In the genomic region with DNA sequence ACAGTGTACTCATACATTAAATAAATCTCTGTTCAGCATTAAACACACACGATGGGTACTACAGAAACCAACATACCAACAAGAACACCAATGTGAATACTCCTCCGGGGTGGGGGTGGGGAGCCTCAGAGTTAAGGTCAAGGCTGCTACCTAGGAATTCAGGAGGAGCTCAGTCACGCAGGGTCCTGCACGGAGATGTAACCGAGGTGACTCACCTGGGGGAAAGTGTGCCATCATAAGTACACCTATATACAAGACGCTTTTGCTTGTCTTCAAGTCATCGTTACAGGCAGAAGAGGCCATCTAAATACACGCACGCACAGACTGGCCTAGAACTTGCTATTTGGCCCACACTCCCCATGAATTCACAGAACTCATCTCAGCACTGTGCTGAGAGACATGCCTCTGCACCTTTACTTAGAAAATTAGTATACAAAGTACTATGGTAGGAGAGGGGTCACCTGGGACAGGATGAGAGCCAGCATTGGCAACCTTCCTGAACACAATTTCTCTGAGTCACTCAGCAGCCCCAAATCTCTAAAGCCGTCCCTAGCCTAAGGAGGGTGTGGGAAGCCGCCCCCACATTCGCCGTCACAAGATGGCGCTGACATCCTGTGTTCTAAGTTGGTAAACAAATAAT, we compare ENCODE assay signal across 8 mouse cellular contexts. TPM values are rescaled to one million over a fixed set of nuclear protein-coding genes. Genes with fewer than 3 reads are reported as not detected.
DNase-seq lines count a peak whose midpoint lies in the region; ATAC-seq and TF ChIP-seq lines count a peak whose summit lies in the region.

No protein-coding gene starts in this region.

- H3K9me3 ChIP-seq in neural tube, embryonic 11.5 days (ENCODE audit: control insufficient read depth, low read length), result no peaks in the 10 kb centered on the region
- no peaks in the 10 kb centered on the region for H3K9me3 ChIP-seq in heart, embryonic 12.5 days (replicated peaks)
- no peaks in the 10 kb centered on the region for H3K9me3 ChIP-seq in kidney, embryonic 14.5 days (ENCODE audit: control insufficient read depth, low read length)
- no peaks in the 10 kb centered on the region for H3K9me3 ChIP-seq in lung, postnatal 0 days (ENCODE audit: low read length)
- no peaks in the 10 kb centered on the region for H3K9me3 ChIP-seq in stomach, embryonic 14.5 days (ENCODE audit: control insufficient read depth, low read depth, low read length)

- no peak overlapping the region for H3K9ac ChIP-seq in neural tube, embryonic 11.5 days (ENCODE audit: low read length)
- H3K9ac ChIP-seq in heart, embryonic 12.5 days, result peak overlapping the region; percentile 46; the same call in 1 of the 2 replicates
- H3K9ac ChIP-seq in kidney, embryonic 14.5 days (ENCODE audit: low read depth, low read length), result no peak overlapping the region
- no peak overlapping the region for H3K9ac ChIP-seq in lung, postnatal 0 days (replicated peaks; ENCODE audit: low read depth)
- no peak overlapping the region for H3K9ac ChIP-seq in stomach, embryonic 14.5 days (replicated peaks; ENCODE audit: low read depth, low read length)

- TF ChIP-seq EP300 in lung, postnatal 0 days (IDR thresholded peaks at IDR 0.05), result no peak

- TF ChIP-seq CTCF in lung, postnatal 0 days (IDR thresholded peaks at IDR 0.05), result no peak

- ATAC-seq in neural tube, embryonic 11.5 days (ENCODE audit: insufficient read depth, low FRiP score, low TSS enrichment), result no peak
- peak; percentile 76 for ATAC-seq in heart, embryonic 12.5 days (ENCODE audit: insufficient number of reproducible peaks, low FRiP score)
- peak; percentile 8; the same call in 1 of the 2 replicates for ATAC-seq in kidney, embryonic 14.5 days (ENCODE audit: low FRiP score, low TSS enrichment)
- peak; percentile 85 for ATAC-seq in lung, postnatal 0 days
- peak; percentile 33; the same call in 1 of the 2 replicates for ATAC-seq in stomach, embryonic 14.5 days (ENCODE audit: insufficient number of reproducible peaks, insufficient read depth, low FRiP score, low read depth)

- H3K4me1 ChIP-seq in neural tube, embryonic 11.5 days (ENCODE audit: control insufficient read depth, insufficient read depth, low read length), result peaks cover 17% of the 10 kb centered on the region
- peaks cover 31% of the 10 kb centered on the region for H3K4me1 ChIP-seq in heart, embryonic 12.5 days (replicated peaks)
- peaks cover 19% of the 10 kb centered on the region for H3K4me1 ChIP-seq in kidney, embryonic 14.5 days (ENCODE audit: control insufficient read depth, insufficient read depth, low read length)
- no peaks in the 10 kb centered on the region for H3K4me1 ChIP-seq in lung, postnatal 0 days (ENCODE audit: insufficient read depth, low read depth, low read length)
- H3K4me1 ChIP-seq in stomach, embryonic 14.5 days (ENCODE audit: control insufficient read depth, insufficient read depth, low read length), result peaks cover 11% of the 10 kb centered on the region

- no peak overlapping the region for H3K4me3 ChIP-seq in neural tube, embryonic 11.5 days (ENCODE audit: low read depth, low read length)
- no peak overlapping the region; the same call in 1 of the 2 replicates for H3K4me3 ChIP-seq in heart, embryonic 12.5 days
- no peak overlapping the region for H3K4me3 ChIP-seq in kidney, embryonic 14.5 days (ENCODE audit: low read length)
- H3K4me3 ChIP-seq in lung, postnatal 0 days (ENCODE audit: low read depth, low read length), result no peak overlapping the region
- H3K4me3 ChIP-seq in stomach, embryonic 14.5 days (ENCODE audit: low read depth, low read length), result no peak overlapping the region

- H3K27ac ChIP-seq in neural tube, embryonic 11.5 days (ENCODE audit: low read depth, low read length), result no peak overlapping the region
- peak overlapping the region; percentile 54; the same call in 1 of the 2 replicates for H3K27ac ChIP-seq in heart, embryonic 12.5 days (ENCODE audit: poor library complexity, severe bottlenecking)
- H3K27ac ChIP-seq in kidney, embryonic 14.5 days (ENCODE audit: low read depth, low read length), result peak overlapping the region; percentile 14; the same call in 1 of the 2 replicates
- peak overlapping the region; percentile 68 for H3K27ac ChIP-seq in lung, postnatal 0 days (ENCODE audit: low read length)
- no peak overlapping the region for H3K27ac ChIP-seq in stomach, embryonic 14.5 days (ENCODE audit: low read length)

- H3K27me3 ChIP-seq in neural tube, embryonic 11.5 days (ENCODE audit: control insufficient read depth, insufficient read depth, low read length), result no peaks in the 10 kb centered on the region
- H3K27me3 ChIP-seq in heart, embryonic 12.5 days (replicated peaks), result no peaks in the 10 kb centered on the region
- no peaks in the 10 kb centered on the region for H3K27me3 ChIP-seq in kidney, embryonic 14.5 days (ENCODE audit: control insufficient read depth, insufficient read depth, low read length)
- no peaks in the 10 kb centered on the region for H3K27me3 ChIP-seq in lung, postnatal 0 days (replicated peaks; ENCODE audit: insufficient read depth, low read length)
- H3K27me3 ChIP-seq in stomach, embryonic 14.5 days (ENCODE audit: control insufficient read depth, insufficient read depth, low read length), result no peaks in the 10 kb centered on the region

- no peaks in the 10 kb centered on the region for H3K36me3 ChIP-seq in neural tube, embryonic 11.5 days (ENCODE audit: control insufficient read depth, insufficient read depth, low read length)
- H3K36me3 ChIP-seq in heart, embryonic 12.5 days, result no peaks in the 10 kb centered on the region
- no peaks in the 10 kb centered on the region for H3K36me3 ChIP-seq in kidney, embryonic 14.5 days (ENCODE audit: control insufficient read depth, insufficient read depth, low read length)
- no peaks in the 10 kb centered on the region for H3K36me3 ChIP-seq in lung, postnatal 0 days (ENCODE audit: insufficient read depth, low read length)
- no peaks in the 10 kb centered on the region for H3K36me3 ChIP-seq in stomach, embryonic 14.5 days (ENCODE audit: control insufficient read depth, insufficient read depth, low read length)

- DNase-seq in neural tube, embryonic 11.5 days (ENCODE audit: low spot score), result no peak
- no peak for DNase-seq in neural tube, embryonic 10.5 days (ENCODE audit: extremely low spot score, low spot score)
- peak; percentile 45 for DNase-seq in embryo, embryonic 10.5 days (ENCODE audit: low spot score)
- peak; percentile 82 for DNase-seq in lung, postnatal 0 days (ENCODE audit: low spot score)
- DNase-seq in frontal cortex, postnatal 14 days (ENCODE audit: low spot score in 2 of 2), result no peak

- WGBS in neural tube, embryonic 11.5 days, result 68% methylated on average over 14 of the region's 14 CpGs
- 66% methylated on average over 14 of the region's 14 CpGs for WGBS in heart, embryonic 12.5 days
- WGBS in kidney, embryonic 14.5 days, result 65% methylated on average over 14 of the region's 14 CpGs
- 57% methylated on average over 14 of the region's 14 CpGs for WGBS in lung, postnatal 0 days
- WGBS in stomach, embryonic 14.5 days, result 65% methylated on average over 14 of the region's 14 CpGs

- H3K4me2 ChIP-seq in neural tube, embryonic 11.5 days (ENCODE audit: low read depth), result 0 out of 2 replicates have a peak overlapping the region, but pooled peaks have one; percentile 12
- peak overlapping the region; percentile 46 for H3K4me2 ChIP-seq in heart, embryonic 12.5 days
- H3K4me2 ChIP-seq in kidney, embryonic 14.5 days (replicated peaks; ENCODE audit: low read depth, low read length), result no peak overlapping the region; the same call in 1 of the 2 replicates
- peak overlapping the region; percentile 25; the same call in 1 of the 2 replicates for H3K4me2 ChIP-seq in lung, postnatal 0 days (replicated peaks; ENCODE audit: low read depth, low read length)
- no peak overlapping the region for H3K4me2 ChIP-seq in stomach, embryonic 14.5 days (replicated peaks; ENCODE audit: low read depth, low read length)

RNA-seq across cellular contexts. Expression of a gene that starts 23.9 kb away (rescaled TPM):
- 31.1 and 34.6 TPM in 2 replicates for polyA plus RNA-seq in neural tube, embryonic 11.5 days (2014; fragmentation: Nextera tagmentation; extraction: Ambion mirVana)
- polyA plus RNA-seq in heart, embryonic 12.5 days (2016; fragmentation: Nextera tagmentation; extraction: Ambion mirVana), result 11.0 and 12.3 TPM in 2 replicates
- polyA plus RNA-seq in kidney, embryonic 14.5 days (2014; fragmentation: Nextera tagmentation; extraction: Ambion mirVana), result 9.1 and 14.1 TPM in 2 replicates
- 1.4 and 1.8 TPM in 2 replicates for polyA plus RNA-seq in lung, postnatal 0 days (2015; fragmentation: Nextera tagmentation; extraction: Ambion mirVana)
- 9.8 and 12.8 TPM in 2 replicates for polyA plus RNA-seq in stomach, embryonic 14.5 days (2014; fragmentation: Nextera tagmentation; extraction: Ambion mirVana)

RNA-seq across cellular contexts. Expression of a gene that starts 44.9 kb away (rescaled TPM):
- polyA plus RNA-seq in neural tube, embryonic 11.5 days (2014; fragmentation: Nextera tagmentation; extraction: Ambion mirVana), result 90.3 and 92.4 TPM in 2 replicates
- polyA plus RNA-seq in heart, embryonic 12.5 days (2016; fragmentation: Nextera tagmentation; extraction: Ambion mirVana), result 33.7 and 34.2 TPM in 2 replicates
- polyA plus RNA-seq in kidney, embryonic 14.5 days (2014; fragmentation: Nextera tagmentation; extraction: Ambion mirVana), result 79.7 and 80.8 TPM in 2 replicates
- polyA plus RNA-seq in lung, postnatal 0 days (2015; fragmentation: Nextera tagmentation; extraction: Ambion mirVana), result 50.4 and 56.6 TPM in 2 replicates
- polyA plus RNA-seq in stomach, embryonic 14.5 days (2014; fragmentation: Nextera tagmentation; extraction: Ambion mirVana), result 56.1 and 60.7 TPM in 2 replicates

RNA-seq across cellular contexts. Expression of a gene that starts 53.8 kb away (rescaled TPM):
- 2.5 and 3.1 TPM in 2 replicates for polyA plus RNA-seq in neural tube, embryonic 11.5 days (2014; fragmentation: Nextera tagmentation; extraction: Ambion mirVana)
- polyA plus RNA-seq in heart, embryonic 12.5 days (2016; fragmentation: Nextera tagmentation; extraction: Ambion mirVana), result 0.15 and 0.40 TPM in 2 replicates
- 1.2 and 1.8 TPM in 2 replicates for polyA plus RNA-seq in kidney, embryonic 14.5 days (2014; fragmentation: Nextera tagmentation; extraction: Ambion mirVana)
- polyA plus RNA-seq in lung, postnatal 0 days (2015; fragmentation: Nextera tagmentation; extraction: Ambion mirVana), result 39.8 and 44.9 TPM in 2 replicates
- polyA plus RNA-seq in stomach, embryonic 14.5 days (2014; fragmentation: Nextera tagmentation; extraction: Ambion mirVana), result 0.17 and 0.34 TPM in 2 replicates

Comparison
In these comparisons a context has a peak if more than half of its experiments do, and no peak if none do; other contexts are left out.
1. DNase-seq: peak in embryo, embryonic 10.5 days (single experiment) and lung, postnatal 0 days (single experiment); none in neural tube, embryonic 11.5 days (single experiment), neural tube, embryonic 10.5 days (single experiment) and frontal cortex, postnatal 14 days (0 of 2).
2. H3K27ac ChIP-seq: peak in heart, embryonic 12.5 days (single experiment), kidney, embryonic 14.5 days (single experiment) and lung, postnatal 0 days (single experiment); none in neural tube, embryonic 11.5 days (single experiment) and stomach, embryonic 14.5 days (single experiment).
3. H3K4me2 ChIP-seq: peak in neural tube, embryonic 11.5 days (single experiment), heart, embryonic 12.5 days (single experiment) and lung, postnatal 0 days (single experiment); none in kidney, embryonic 14.5 days (single experiment) and stomach, embryonic 14.5 days (single experiment).